Mouse (Mus musculus): Measurements from ENCODE around the gene Nppc. TPM values are rescaled to one million over a fixed set of nuclear protein-coding genes. Genes with fewer than 3 reads are reported as not detected.

Nppc gene
- polyA plus RNA-seq (2015; fragmentation: Nextera tagmentation; extraction: Ambion mirVana) = 3.5 and 4.1 TPM in 2 replicates

- ATAC-seq (ENCODE audit: low FRiP score, low TSS enrichment) (peak; percentile 90), DNase-seq (ENCODE audit: low spot score) (peak; percentile 83)
- WGBS = 3% methylated on average over 58 of the region's 59 CpGs
- peak; percentile 73 for TF ChIP-seq CTCF (IDR thresholded peaks at IDR 0.05; ENCODE audit: low read depth)
- TF ChIP-seq EP300 (optimal IDR thresholded peaks at IDR 0.05) = no peak
- peaks cover 4% of the 10 kb centered on the region; the same call in 1 of the 2 replicates for H3K4me1 ChIP-seq (replicated peaks; ENCODE audit: control insufficient read depth, insufficient read depth)
- no peaks in the 10 kb centered on the region for H3K9me3 ChIP-seq (ENCODE audit: control insufficient read depth, low read length)
- H3K27me3 ChIP-seq (ENCODE audit: control insufficient read depth, insufficient read depth, low read length) = peaks cover 2% of the 10 kb centered on the region; the same call in 1 of the 2 replicates
- peak within 1 kb of the TSS; percentile 88 for H3K4me2 ChIP-seq (replicated peaks; ENCODE audit: low read depth)
- H3K27ac ChIP-seq (replicated peaks) = no peak within 1 kb of the TSS
- peak within 1 kb of the TSS; percentile 48 for H3K4me3 ChIP-seq (ENCODE audit: low read depth, low read length)
- H3K36me3 ChIP-seq (ENCODE audit: control insufficient read depth, insufficient read depth, low read length) = no peaks in the 10 kb centered on the region
- peak within 1 kb of the TSS; percentile 36 for H3K9ac ChIP-seq (ENCODE audit: low read length)
Measured at GRCm38 (mm10) chr1:86670279-86671038, at the start of gene Nppc. Gene Nppc, minus strand, starts transcription at chr1:86670571.

- DNase-seq (ENCODE audit: low spot score) (no peak), ATAC-seq (ENCODE audit: low FRiP score, low TSS enrichment) (no peak)
- H3K4me1 ChIP-seq (replicated peaks; ENCODE audit: control insufficient read depth, insufficient read depth) = no peaks in the 10 kb centered on the region
- no peak for TF ChIP-seq CTCF (IDR thresholded peaks at IDR 0.05; ENCODE audit: low read depth)
- TF ChIP-seq EP300 (optimal IDR thresholded peaks at IDR 0.05) = no peak
- H3K27me3 ChIP-seq (ENCODE audit: control insufficient read depth, insufficient read depth, low read length) = no peaks in the 10 kb centered on the region
- no peak overlapping the region for H3K9ac ChIP-seq (ENCODE audit: low read length)
- no peak overlapping the region for H3K4me3 ChIP-seq (ENCODE audit: low read depth, low read length)
- H3K4me2 ChIP-seq (replicated peaks; ENCODE audit: low read depth) = no peak overlapping the region
- H3K27ac ChIP-seq (replicated peaks) = no peak overlapping the region
- 66% methylated on average over 4 of the region's 4 CpGs for WGBS
- no peaks in the 10 kb centered on the region for H3K9me3 ChIP-seq (ENCODE audit: control insufficient read depth, low read length)
- H3K36me3 ChIP-seq (ENCODE audit: control insufficient read depth, insufficient read depth, low read length) = no peaks in the 10 kb centered on the region
Measured at GRCm38 (mm10) chr1:86719391-86719790, 49.0 kb upstream of the Nppc start.

GRCm38 (mm10) chr1:86718190-86718589 lies 47.8 kb upstream of the Nppc start:
- Histone ChIP-seq H3K4me1 (replicated peaks; ENCODE audit: control insufficient read depth, insufficient read depth) (no peaks in the 10 kb centered on the region), H3K36me3 (ENCODE audit: control insufficient read depth, insufficient read depth, low read length) (no peaks in the 10 kb centered on the region), H3K27me3 (ENCODE audit: control insufficient read depth, insufficient read depth, low read length) (no peaks in the 10 kb centered on the region), H3K4me3 (ENCODE audit: low read depth, low read length) (no peak overlapping the region), H3K9me3 (ENCODE audit: control insufficient read depth, low read length) (no peaks in the 10 kb centered on the region), H3K4me2 (replicated peaks; ENCODE audit: low read depth) (no peak overlapping the region), H3K9ac (ENCODE audit: low read length) (no peak overlapping the region), H3K27ac (replicated peaks) (no peak overlapping the region)
- WGBS = 90% methylated on average over 1 of the region's 1 CpGs
- TF ChIP-seq CTCF (IDR thresholded peaks at IDR 0.05; ENCODE audit: low read depth) = no peak
- no peak for TF ChIP-seq EP300 (optimal IDR thresholded peaks at IDR 0.05)
- ATAC-seq (ENCODE audit: low FRiP score, low TSS enrichment) (no peak), DNase-seq (ENCODE audit: low spot score) (no peak)

- H3K4me2 ChIP-seq (replicated peaks; ENCODE audit: low read depth) = no peak overlapping the region
- H3K4me3 ChIP-seq (ENCODE audit: low read depth, low read length) = no peak overlapping the region
- H3K9ac ChIP-seq (ENCODE audit: low read length) = no peak overlapping the region
- DNase-seq (ENCODE audit: low spot score) = no peak
- H3K9me3 ChIP-seq (ENCODE audit: control insufficient read depth, low read length) = no peaks in the 10 kb centered on the region
- H3K27me3 ChIP-seq (ENCODE audit: control insufficient read depth, insufficient read depth, low read length) = no peaks in the 10 kb centered on the region
- no peak for TF ChIP-seq EP300 (optimal IDR thresholded peaks at IDR 0.05)
- TF ChIP-seq CTCF (IDR thresholded peaks at IDR 0.05; ENCODE audit: low read depth) = no peak
- 88% methylated on average over 4 of the region's 4 CpGs for WGBS
- no peaks in the 10 kb centered on the region for H3K4me1 ChIP-seq (replicated peaks; ENCODE audit: control insufficient read depth, insufficient read depth)
- H3K27ac ChIP-seq (replicated peaks) = no peak overlapping the region
- no peaks in the 10 kb centered on the region for H3K36me3 ChIP-seq (ENCODE audit: control insufficient read depth, insufficient read depth, low read length)
- ATAC-seq (ENCODE audit: low FRiP score, low TSS enrichment) = no peak
Measured at GRCm38 (mm10) chr1:86713054-86713453, 42.7 kb upstream of the Nppc start.

GRCm38 (mm10) chr1:86712045-86712444 lies 41.7 kb upstream of the Nppc start:
- H3K4me2 ChIP-seq (replicated peaks; ENCODE audit: low read depth) = no peak overlapping the region
- H3K4me3 ChIP-seq (ENCODE audit: low read depth, low read length) = no peak overlapping the region
- H3K4me1 ChIP-seq (replicated peaks; ENCODE audit: control insufficient read depth, insufficient read depth) = no peaks in the 10 kb centered on the region
- H3K9ac ChIP-seq (ENCODE audit: low read length) = no peak overlapping the region
- H3K27me3 ChIP-seq (ENCODE audit: control insufficient read depth, insufficient read depth, low read length) = no peaks in the 10 kb centered on the region
- H3K36me3 ChIP-seq (ENCODE audit: control insufficient read depth, insufficient read depth, low read length) = no peaks in the 10 kb centered on the region
- 81% methylated on average over 2 of the region's 2 CpGs for WGBS
- TF ChIP-seq EP300 (optimal IDR thresholded peaks at IDR 0.05) (no peak), CTCF (IDR thresholded peaks at IDR 0.05; ENCODE audit: low read depth) (no peak)
- DNase-seq (ENCODE audit: low spot score) (no peak), ATAC-seq (ENCODE audit: low FRiP score, low TSS enrichment) (no peak)
- no peak overlapping the region for H3K27ac ChIP-seq (replicated peaks)
- H3K9me3 ChIP-seq (ENCODE audit: control insufficient read depth, low read length) = no peaks in the 10 kb centered on the region

GRCm38 (mm10) chr1:86709546-86709945 lies 39.2 kb upstream of the Nppc start:
- Histone ChIP-seq H3K4me1 (replicated peaks; ENCODE audit: control insufficient read depth, insufficient read depth) (no peaks in the 10 kb centered on the region), H3K9me3 (ENCODE audit: control insufficient read depth, low read length) (no peaks in the 10 kb centered on the region), H3K27me3 (ENCODE audit: control insufficient read depth, insufficient read depth, low read length) (no peaks in the 10 kb centered on the region), H3K9ac (ENCODE audit: low read length) (no peak overlapping the region), H3K27ac (replicated peaks) (no peak overlapping the region), H3K4me2 (replicated peaks; ENCODE audit: low read depth) (no peak overlapping the region), H3K36me3 (ENCODE audit: control insufficient read depth, insufficient read depth, low read length) (no peaks in the 10 kb centered on the region), H3K4me3 (ENCODE audit: low read depth, low read length) (no peak overlapping the region)
- DNase-seq (ENCODE audit: low spot score) = no peak
- ATAC-seq (ENCODE audit: low FRiP score, low TSS enrichment) = no peak
- TF ChIP-seq CTCF (IDR thresholded peaks at IDR 0.05; ENCODE audit: low read depth) (no peak), EP300 (optimal IDR thresholded peaks at IDR 0.05) (no peak)
- 74% methylated on average over 4 of the region's 4 CpGs for WGBS

All from stomach, postnatal 0 days (tissue).